Mouse (Mus musculus): ENCODE results near the gene Dscam.
A peak's percentile ranks its signal among the peaks of the same experiment; 100 is the strongest.

Dscam gene

GRCm38 (mm10) chr16:96634097-96634790 is 536.3 kb downstream of the Dscam start:
- peak; percentile 57 for DNase-seq

GRCm38 (mm10) chr16:96630241-96630640 is 540.3 kb downstream of the Dscam start:
- peak; percentile 56 for DNase-seq

DNA sequence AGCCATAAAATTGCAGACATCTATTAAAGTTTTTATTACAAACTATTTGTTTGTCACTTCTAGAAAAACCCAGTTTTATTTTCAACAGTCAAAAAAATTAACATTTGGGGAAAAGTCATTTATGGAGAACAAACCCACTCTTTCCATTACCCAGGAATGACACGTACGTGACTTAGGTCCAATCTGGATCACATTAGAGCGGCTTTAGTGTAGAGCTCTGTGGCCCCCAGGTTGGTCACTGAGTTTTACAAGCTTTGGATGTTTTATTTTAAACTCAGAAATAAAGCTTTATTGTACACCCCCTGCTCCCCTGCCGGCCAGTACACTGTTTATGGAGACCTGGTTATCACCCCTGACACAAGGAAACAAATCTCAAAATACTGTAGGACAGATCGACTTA is 540.9 kb downstream of the Dscam start:
- DNase-seq: no peak

GRCm38 (mm10) chr16:96625468-96625867 is 545.1 kb downstream of the Dscam start:
- no peak for DNase-seq

GRCm38 (mm10) chr16:96624570-96625411 is 545.8 kb downstream of the Dscam start:
- DNase-seq: no peak

- DNase-seq: no peak
Measured at GRCm38 (mm10) chr16:96620861-96621260, 549.7 kb downstream of the Dscam start.

DNA sequence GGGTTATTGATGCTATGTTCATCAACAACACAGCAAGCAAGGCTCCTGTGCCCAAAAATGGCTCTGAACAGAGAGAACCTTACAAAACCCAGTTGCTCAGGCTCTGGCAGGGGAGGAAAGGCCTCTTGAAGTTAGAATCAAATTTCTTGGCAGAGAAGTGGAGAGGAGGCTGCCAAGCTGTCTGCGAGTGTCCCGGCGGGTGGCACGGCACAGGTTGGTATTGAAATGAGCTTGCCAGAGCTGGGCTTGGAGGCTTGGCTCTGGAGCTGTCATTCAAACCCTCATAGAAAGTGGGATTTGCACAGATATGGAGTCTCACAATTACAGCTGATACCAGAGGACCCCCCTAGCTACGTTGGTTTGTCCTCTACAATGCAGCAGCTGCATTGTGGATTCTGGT is 550.1 kb downstream of the Dscam start:
- peak; percentile 45 for DNase-seq

GRCm38 (mm10) chr16:96617772-96618171 is 552.8 kb downstream of the Dscam start:
- no peak for DNase-seq

DNA sequence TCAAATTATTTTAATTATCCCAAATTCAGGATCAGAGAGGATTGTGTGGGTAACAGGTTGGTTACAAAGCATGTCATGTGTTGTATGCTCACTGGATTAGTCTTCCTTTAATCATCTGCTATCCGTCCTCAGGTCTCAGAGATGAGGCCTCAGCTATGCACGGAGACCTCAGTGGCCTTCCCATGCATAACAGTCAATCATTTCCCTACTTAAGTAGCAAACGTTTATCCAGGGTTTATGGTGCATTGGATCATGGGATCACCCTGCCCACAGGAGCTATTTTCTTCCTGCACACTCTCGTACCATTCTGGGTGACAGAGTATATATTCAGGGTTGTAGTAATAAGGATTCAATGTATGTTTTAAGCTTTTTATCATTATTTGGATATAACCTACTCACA is 557.3 kb downstream of the Dscam start:
- DNase-seq: no peak

DNA sequence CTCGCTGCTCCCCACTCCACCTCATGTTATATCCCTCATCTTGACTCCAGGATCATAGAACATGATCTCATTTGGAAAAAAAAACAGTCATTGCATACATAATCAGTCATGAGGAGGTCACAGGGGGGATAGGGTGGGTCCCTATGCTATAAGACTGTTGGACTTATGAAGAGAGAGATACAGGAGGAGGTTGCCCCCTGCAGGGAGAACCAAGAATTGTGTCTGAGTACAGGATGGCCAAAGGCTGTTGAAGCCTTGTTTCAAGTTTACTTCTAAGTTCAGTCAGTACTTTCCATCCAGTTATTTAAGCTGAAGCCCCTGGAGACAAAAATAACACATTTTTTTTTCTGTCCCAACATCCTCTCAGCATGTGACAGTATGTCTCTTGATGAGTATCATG is 559.7 kb downstream of the Dscam start:
- no peak for DNase-seq

DNA sequence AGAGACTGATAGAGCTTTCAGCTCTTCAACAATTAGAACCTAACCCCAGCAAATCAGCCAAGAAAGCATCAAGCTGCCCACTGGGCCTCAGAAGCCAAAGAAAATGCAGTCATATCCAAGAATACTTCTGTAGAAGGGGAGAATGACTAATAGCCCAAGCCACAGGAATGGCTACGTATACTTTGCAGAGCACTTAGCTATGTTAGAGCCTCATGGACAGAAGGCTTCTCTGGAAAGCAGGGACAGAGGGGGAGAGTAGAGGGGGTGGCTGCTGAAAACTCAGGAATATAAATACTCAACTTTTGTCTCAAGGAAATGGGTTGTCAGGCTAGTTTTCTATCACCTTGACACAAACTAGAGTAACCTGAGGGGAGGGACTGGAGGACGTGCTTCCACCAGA is 568.3 kb downstream of the Dscam start:
- DNase-seq: no peak

DNA sequence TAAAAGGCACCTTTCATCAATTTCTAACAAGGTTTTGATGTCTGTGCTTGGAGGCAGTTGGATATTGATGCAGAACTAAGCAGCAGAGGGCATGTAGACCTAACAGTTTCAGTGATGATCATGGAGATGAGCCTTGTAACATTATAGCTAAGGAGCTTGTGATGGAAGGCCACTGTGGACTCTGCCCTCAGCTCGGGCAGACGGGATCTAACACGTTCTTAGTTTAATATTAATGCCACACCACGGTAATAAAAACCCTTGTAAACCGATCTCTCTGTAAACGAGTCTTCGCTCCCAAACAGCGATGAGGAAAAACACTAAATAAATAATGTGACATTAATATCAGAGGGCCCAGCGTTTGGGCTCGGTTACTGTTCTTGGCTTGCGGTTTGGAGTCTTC is 569.8 kb downstream of the Dscam start:
- DNase-seq: no peak

DNA sequence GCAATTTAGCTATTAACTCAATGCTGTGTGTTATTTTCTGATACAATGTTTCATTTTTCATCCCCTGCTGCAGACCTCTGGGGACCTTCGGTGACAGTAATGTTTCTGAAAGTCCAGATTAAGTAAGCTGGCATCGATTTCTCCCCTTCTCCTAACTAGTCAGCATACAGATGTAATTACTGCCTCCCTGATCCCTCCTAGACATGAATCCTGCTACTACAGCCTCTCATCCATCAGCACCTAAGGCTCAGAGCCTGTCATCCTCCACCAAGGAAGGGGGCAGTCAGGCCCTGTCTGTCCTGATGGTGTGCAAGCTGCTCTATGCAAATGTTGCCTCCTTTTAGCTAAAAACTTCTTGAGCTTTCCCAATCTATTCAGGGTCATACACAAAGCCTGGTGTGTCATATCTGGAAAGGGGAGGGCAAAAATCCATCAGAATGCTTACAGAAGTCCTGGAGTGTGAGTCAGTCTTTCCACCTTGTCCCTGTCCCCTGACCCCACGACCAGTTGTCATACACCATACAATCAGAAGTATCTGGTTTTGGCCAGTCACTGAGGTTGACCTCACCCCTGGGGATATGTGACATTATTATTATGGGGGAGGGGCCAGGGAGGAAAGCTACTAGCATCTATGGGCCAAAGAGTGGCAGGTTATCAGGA is 571.0 kb downstream of the Dscam start:
- DNase-seq: no peak

DNA sequence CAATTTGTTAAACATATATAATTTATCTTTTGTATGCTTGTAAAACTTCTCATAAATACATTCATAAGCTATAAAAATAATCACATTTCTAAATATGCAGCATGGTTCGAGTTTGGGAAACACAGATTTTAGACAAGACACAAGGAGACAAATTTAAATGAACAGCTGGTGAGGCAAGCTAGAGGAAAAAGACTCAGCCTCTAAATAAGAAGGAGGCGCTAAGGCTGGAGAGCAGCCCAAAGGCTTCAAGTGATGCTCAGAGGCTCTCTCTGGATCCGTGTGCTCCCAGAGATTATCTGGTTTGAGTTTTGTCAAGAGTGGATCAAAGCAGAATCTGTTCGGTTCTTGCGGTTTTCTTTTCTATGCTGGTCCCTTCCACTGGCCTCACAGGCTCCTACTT is 594.7 kb downstream of the Dscam start:
- peak; percentile 22 for DNase-seq

DNA sequence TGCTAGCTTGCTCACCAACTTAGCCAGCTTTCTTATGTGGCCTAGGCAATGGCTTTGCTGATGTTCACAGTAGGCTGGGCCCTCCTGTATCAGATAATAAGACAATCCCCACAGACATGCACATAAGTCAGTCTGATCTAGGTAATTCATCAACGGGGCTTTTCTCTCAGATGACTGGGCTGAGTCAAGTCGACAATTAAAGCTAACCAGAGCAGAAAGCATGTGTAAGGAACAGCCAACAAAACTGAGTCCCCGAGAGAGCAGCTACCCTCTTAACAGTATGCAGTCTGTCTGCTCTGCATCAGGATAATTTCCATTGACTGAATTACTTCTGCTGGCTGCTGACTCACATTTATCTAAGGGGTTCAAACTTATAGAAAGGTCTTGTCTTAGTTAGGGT is 603.1 kb downstream of the Dscam start:
- DNase-seq: no peak

DNA sequence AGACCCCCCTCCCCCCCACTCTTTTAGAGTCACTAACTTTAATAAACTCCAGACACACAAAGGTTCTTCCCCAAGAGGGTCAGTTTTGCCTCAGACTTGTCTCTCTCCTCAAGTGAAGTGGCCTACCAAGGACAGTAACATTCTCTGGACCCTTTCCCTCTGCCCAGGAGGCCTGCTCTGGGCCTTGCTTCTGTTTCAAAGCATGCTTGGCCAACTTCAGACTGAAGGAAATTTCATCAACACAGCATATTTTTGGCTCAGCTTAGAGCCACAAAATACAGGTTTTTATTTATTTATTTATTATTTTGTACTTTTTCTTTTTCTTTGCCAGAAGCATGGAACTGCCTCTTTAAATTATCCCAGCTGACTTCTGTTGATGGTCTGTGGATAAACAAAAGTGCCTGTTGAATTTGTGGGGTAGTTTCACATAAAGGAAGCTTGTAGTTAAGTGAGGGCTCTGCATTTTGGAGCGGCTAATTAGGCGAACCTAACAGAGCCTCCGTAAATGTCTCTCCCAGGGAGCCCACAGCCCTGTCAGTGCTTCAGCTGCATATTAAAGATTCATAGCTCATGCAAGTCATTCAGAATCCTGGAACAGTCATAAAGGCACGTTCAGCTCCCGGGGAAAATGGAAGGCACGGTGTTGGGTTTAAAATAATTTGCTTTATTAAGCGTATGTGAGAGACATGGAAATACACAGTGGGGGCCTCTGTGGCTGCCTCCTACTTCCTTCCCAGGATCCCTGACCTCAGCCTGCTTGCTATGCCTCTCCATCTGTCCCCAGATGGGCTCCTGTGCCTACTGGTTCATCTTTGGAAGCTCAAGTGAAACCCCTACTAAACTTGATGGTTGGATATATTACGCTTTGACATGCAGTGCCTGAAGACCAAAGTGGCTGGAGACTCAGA is 606.9 kb downstream of the Dscam start:
- DNase-seq: no peak

DNA sequence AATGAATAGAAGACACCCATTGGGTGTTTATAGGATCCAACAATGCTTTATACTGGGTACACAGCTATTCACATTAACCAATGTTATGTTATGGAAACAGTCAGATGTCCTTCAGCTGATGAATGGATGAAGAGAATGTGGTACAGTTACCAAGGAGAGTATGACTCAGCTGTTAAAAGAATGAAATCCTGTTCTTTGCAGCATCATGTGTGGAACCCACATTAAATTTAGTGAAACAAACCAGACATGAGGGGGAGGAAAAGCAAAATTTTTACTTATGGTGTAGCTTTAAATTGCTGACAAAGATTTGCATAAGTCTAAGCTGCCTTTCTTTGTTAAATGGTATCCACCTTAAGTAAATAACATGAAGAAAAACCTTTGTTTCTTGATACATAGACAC is 610.8 kb downstream of the Dscam start:
- no peak for DNase-seq

GRCm38 (mm10) chr16:96558341-96558740 is 612.2 kb downstream of the Dscam start:
- no peak for DNase-seq

DNA sequence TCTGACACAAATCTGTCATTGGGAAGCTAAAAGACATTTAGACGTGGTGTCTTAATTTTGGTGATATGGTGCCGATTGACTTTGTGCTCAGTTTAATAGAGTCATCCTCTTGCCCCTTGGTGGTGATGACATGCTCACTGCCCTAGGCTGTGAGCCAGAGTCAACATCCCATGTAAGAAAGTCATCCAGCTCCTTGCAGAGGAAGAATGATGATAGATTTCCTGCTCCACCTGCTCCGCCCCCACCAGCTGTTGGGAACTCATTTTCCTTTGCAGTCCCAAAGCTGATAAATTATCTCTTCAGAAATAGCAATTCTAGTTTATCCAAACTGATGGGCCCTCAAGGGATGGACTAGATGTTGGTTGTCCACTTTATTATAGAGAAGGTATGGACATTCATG is 613.9 kb downstream of the Dscam start:
- DNase-seq: no peak

DNA sequence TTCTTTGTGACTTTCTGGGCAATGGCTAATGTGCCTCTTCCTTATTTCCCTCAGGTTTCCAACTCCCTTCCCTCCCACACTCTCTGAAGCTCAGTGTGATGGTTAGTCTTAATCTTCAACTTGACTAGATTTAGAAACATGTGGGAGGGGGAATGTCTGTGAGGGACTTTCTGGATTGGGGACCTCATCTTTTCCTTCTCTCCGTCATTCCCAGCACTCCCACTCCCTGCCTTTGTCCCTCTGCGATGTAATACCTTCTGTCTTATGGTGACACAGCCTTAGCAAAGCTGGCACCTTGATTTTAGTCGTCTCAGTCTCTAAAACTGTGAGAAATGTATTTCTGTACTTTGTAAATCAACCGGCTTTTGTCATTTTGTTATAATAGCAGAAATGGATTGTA is 615.1 kb downstream of the Dscam start:
- DNase-seq: no peak

GRCm38 (mm10) chr16:96552680-96553079 is 617.9 kb downstream of the Dscam start:
- DNase-seq: no peak

DNA sequence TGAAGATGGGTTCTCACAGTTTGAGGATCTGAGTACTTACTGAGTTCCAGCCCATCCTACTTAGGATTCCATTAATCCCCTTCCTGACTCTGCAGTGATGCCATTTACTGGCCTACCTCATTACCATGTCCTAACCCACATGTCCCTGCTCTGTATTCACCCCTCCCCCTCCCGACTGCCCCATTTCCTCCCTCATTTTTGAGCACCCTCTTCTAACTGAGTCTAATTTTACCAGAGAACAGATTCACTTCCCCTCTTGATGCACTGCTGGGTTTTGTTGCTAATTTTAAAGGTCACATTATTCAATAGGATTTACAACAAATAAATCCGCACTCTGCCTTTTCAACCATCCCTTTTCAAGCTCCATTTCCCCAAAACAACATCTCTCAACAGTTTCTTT is 629.5 kb downstream of the Dscam start:
- no peak for DNase-seq

Measured in right cerebral cortex, postnatal 25 days (tissue).